Mouse (Mus musculus) frontal cortex, postnatal 10 days (tissue): ENCODE measurements at regions not wholly inside any gene's neighbourhood (a gene's known extent, or its start where the extent isn't known, plus 50 kb on each side); places are given as distances from the start of the nearest gene placed in this dataset.

ENCODE experiments used
- DNase-seq, 2 experiments: peaks; one replicate each; pipeline ENCODE4 v3.0.0; 2022; ENCODE audit warnings: low spot score in 2 of 2, mixed read lengths in 1 of 2

GRCm38 (mm10) chr2:19714025-19714424, 56.5 kb downstream of the Otud1 start:
- DNase-seq = no peak

- DNase-seq = peak; percentile 11 to 48
Observed at GRCm38 (mm10) chr2:19715564-19716238, 58.1 kb downstream of the Otud1 start.

GRCm38 (mm10) chr2:19716388-19716787, 58.8 kb downstream of the Otud1 start:
- DNase-seq = no peak

- no peak for DNase-seq
Observed at GRCm38 (mm10) chr2:19726085-19726484, 68.5 kb downstream of the Otud1 start.

- no peak for DNase-seq
Observed at GRCm38 (mm10) chr2:19726904-19727303, 69.4 kb downstream of the Otud1 start.

GRCm38 (mm10) chr2:19732922-19733859, 75.6 kb downstream of the Otud1 start:
- no peak for DNase-seq

GRCm38 (mm10) chr2:19734164-19734870, 76.8 kb downstream of the Otud1 start:
- DNase-seq = no peak

GRCm38 (mm10) chr2:19741508-19741907, 84.0 kb downstream of the Otud1 start:
- no peak for DNase-seq

GRCm38 (mm10) chr2:19743467-19743866, 85.9 kb downstream of the Otud1 start:
- no peak for DNase-seq

GRCm38 (mm10) chr2:19744986-19745660, 87.6 kb downstream of the Otud1 start:
- no peak for DNase-seq

GRCm38 (mm10) chr2:19752753-19753152, 95.2 kb downstream of the Otud1 start:
- no peak for DNase-seq

GRCm38 (mm10) chr2:19753479-19753878, 95.9 kb downstream of the Otud1 start:
- no peak for DNase-seq

- DNase-seq = no peak
Observed at GRCm38 (mm10) chr2:19757910-19758309, 100.4 kb downstream of the Otud1 start.

- DNase-seq = no peak
Observed at GRCm38 (mm10) chr2:19759169-19759568, 101.6 kb downstream of the Otud1 start.

GRCm38 (mm10) chr2:19759577-19759976, 102.0 kb downstream of the Otud1 start:
- DNase-seq = no peak

GRCm38 (mm10) chr2:19762996-19763395, 105.4 kb downstream of the Otud1 start:
- no peak for DNase-seq

GRCm38 (mm10) chr2:19784913-19785312, 124.7 kb upstream of the Etl4 start:
- no peak for DNase-seq

- DNase-seq = no peak
Observed at GRCm38 (mm10) chr2:19785663-19786260, 123.8 kb upstream of the Etl4 start.

- DNase-seq = no peak
Observed at GRCm38 (mm10) chr2:19792177-19792576, 117.4 kb upstream of the Etl4 start.

- DNase-seq = no peak
Observed at GRCm38 (mm10) chr2:19796790-19797189, 112.8 kb upstream of the Etl4 start.
